Mouse (Mus musculus) G1E (cell line): ENCODE data around the gene Gm45140.

Experiments used
- CTCF ChIP-seq: IDR thresholded peaks from 2 replicates; pipeline ENCODE4 v1.5.1; 2012; ENCODE audit warnings: low read depth, low read length, inconsistent platforms, mixed read lengths
- GATA1 ChIP-seq: IDR thresholded peaks from 2 replicates; pipeline ENCODE4 v1.6.1; 2012; ENCODE audit warnings: borderline replicate concordance, low read length, inconsistent platforms, mixed read lengths
- POLR2AphosphoS5 ChIP-seq: IDR thresholded peaks from 2 replicates; pipeline ENCODE4 v1.6.1; 2012; ENCODE audit warnings: low read depth, low read length, inconsistent platforms; ENCODE audit not compliant: insufficient replicate concordance

- TF ChIP-seq CTCF (no peak), GATA1 (no peak), POLR2AphosphoS5 (no peak)
These were observed 65.0 kb downstream of the Gm45140 start for GRCm38 (mm10) chr6:87770626-87771025.
